Mouse (Mus musculus): ENCODE measurements around the gene Cd44.

Gene Cd44

DNA sequence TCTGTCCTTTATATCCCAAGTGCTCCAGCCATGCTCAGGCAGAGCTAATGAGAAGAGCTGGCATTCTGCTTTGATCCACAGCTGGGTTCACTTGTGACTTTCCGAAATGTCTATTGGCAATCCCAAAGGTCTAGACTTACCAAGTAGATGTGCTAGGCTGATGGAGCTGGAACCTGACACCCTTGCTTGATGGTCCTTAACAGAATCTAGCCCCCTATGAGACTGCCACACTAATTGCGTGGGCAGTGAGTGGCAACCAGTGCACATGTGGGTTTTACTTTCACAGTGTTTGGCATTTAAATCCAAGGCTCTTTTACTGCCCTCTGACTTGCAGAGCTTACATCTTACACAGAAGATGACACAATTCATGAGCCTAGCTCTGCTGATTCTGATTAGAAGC is 29.0 kb downstream of the Cd44 start:
- DNase-seq (ENCODE audit: low read depth, low spot score): no peak

DNA sequence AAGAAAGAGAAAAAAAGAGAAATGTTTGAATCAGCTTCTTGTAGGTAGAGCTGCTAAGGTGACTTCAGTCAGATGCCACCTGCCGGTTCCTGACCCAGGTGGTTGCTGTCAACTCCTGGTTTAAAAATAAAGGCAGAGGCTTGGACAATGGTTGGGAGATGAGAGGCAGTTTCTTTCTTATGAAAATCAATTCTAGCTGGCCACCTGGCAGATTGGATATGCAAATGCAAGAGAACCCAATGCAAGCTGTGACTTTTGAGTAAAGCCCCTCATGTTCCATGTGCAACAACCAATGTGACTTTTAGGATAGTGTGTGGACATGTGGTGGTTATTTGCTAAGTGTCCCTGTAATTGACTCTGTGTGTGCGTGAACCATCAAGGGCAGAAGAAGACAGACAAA is 33.0 kb downstream of the Cd44 start:
- DNase-seq (ENCODE audit: low read depth, low spot score): no peak

DNA sequence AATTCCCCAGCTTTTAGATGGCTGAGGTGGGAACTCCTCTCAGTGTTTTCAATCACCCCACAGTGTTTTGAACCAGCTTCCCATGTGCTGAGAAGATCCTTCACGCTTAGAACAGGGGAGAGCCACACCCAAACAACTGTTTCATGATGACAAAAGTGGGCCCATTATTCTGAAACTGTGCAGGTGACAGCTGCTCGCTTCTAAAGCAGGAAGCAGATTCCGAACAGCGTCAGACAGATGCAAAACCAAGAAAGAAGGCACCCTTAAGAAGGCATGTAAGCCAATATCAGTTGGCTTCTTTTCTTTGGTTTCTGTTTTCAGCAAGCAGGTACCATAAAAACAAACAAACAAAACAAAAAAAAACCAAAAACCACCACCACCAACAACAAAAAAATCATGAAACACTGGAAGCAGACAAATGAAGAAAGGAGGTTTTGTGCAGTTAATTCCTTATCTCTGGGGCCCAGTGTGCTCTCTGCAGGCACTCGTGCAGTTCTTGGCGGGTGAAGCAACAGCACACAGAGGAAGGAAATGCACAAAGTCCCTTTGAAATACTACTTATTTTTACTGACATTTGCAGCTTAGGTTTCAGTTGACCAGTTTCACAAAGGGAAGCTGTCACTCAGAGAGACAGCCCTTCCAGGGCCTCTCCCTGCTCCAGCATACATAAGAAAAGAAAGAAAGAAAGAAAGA is 33.9 kb downstream of the Cd44 start:
- no peak for DNase-seq (ENCODE audit: low read depth, low spot score)

DNA sequence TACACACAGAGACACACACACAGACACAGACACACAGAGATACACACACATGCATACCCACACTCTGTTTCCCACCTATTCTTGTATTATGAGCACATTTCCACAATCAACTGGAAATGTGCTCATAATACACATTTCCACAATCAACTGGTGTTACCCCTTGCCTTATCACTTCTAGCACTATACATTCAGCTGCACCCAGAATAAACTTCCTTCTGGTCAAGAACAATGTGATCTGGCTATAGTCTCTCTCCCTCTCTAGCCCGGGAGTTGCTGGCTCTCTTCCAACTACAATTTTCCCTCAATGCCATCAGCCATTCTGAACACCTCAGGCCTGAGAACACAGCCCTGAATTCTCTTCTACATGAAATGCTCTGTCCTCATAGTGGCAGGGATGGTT is 34.9 kb downstream of the Cd44 start:
- no peak for DNase-seq (ENCODE audit: low read depth, low spot score)

DNA sequence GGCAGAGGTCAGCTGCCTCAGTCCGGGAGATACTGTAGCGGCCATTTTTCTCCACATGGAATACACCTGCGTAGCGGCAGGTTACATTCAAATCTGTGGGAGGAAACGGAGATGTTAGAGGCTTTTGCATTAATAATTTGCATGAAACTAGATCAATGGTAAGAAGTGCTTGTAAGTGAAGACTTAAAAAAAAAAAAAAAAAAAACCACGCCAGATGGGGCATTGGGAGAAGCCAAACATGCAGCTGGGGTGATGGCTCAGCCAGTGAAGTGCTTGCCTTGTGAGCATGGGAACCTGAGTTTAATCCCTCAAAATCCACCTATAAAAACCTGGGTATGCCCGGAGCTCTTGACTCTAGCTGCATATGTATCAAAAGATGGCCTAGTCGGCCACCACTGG is 36.1 kb downstream of the Cd44 start:
- no peak for DNase-seq (ENCODE audit: low read depth, low spot score)

DNA sequence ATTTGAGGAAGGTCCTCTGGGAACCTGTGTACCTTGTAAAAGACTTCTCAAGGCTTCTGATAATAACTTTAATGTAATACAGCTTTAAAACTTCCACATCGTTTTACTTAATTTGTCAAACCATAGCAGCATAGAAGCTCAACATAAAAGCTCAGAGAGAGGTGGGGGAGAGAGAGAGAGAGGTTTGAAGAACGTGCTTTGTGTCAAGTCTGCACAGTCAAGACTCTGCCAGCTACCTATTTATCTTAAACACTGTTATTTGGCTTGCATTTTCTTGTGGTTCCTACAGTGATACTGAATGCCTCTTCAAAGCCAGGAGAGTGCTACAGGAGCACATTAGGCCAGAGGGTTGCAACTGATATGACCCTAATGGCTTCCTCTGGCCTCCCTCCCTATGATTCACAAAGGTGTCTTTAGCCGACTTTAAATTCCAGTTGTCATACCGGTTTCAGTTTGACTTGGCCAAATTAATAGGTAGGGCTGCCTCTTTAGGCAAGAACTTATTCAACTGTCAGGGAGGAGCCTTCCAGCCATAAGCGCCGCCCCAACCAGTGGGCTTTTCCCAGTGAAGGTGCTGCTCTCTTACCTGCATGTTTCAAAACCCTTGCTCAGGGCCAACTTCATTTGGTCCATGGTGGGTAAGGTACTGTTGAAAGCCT is 36.6 kb downstream of the Cd44 start:
- no peak for DNase-seq (ENCODE audit: low read depth, low spot score)

DNA sequence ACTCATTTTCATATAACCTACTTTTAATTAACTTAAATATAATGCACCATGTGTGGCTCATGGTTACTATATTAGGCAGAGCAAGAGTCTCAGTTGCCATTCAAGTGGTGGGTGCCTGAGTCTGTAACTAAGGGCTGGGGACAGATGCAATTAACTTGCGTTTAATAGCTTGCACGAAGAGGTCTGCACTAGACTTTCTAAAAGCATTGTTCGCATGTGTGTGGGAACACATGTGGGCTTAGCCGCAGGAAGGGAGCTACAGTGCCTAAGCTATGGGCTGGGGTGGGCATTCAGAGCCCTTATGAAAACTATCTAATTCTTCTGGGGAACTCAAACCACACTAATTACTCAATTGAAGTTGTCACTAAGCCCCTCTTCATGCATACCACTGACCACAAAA is 37.4 kb downstream of the Cd44 start:
- DNase-seq (ENCODE audit: low read depth, low spot score): no peak

DNA sequence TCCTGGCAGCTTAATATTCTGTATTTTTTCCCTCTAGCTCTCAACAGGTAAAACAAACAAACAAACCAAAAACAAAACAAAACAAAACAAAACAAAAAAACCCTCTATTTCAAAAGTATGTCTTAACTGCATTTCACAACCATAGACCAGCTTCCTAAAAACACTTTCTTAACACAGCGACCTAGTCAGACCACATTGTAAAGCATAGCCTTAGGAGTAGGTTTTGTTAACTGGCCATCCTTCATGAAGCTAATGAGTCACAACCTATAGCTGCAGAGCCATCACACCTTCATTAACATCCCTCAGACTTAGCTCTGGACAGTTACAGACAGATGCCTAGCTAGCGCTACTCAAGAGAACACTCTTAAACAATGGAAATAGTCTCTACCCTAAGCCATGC is 37.9 kb downstream of the Cd44 start:
- DNase-seq (ENCODE audit: low read depth, low spot score): no peak

DNA sequence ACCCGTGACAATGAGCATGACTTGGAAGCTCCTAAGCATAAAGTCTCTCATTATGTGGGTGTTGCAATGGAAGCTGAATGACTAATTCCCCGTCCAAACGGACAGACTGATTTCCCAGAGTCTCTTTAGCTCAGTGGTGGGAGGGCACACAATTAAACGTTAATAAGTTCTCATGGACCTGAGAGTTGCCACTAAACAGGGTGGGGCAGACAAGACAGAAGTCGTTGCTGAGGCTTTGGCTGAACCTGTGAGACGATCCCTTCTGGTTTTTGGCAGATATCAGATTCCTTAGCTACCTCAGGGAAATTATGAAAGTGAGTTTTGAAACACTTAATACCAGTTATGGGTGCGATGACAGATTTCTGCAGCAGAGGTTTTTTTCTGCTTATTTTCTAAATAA is 38.8 kb downstream of the Cd44 start:
- no peak for DNase-seq (ENCODE audit: low read depth, low spot score)

DNA sequence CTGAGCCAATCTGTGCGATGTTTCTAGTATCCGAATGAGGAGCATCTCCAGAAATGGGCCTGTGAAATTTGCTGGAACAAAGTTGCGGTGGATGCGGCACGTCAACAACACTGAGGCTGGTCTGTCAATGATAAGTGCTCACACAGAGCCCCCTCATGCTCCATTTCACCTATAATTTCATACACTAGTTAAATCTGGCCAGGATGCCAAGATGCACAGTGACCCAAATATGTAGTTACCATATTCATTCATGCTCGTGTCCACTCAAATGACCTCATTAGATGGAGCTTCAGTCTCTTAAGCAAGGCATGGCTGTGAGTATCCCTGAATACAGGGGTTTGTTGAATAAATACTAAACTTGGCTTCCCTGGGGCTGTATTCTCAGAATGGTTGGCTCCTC is 43.2 kb downstream of the Cd44 start:
- no peak for DNase-seq (ENCODE audit: low read depth, low spot score)

DNA sequence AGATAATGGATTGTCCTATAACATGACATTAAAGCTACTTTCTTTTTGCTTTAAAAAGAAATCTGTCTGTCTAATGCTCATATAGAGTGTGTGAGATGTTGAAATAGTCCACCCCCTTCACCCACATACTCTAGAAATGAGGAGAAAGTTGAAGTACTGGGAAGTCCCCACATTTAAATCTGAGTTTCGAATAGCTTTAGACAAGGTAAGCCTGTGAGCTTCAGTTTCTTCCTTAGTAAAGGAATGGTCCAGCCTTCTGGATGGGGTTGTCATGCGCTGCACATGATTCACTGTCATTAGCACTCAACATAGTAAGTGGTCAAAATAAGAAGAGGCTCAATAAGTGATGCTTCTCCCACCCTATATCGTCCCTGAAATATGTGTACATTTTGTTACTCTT is 48.2 kb downstream of the Cd44 start:
- no peak for DNase-seq (ENCODE audit: low read depth, low spot score)

DNA sequence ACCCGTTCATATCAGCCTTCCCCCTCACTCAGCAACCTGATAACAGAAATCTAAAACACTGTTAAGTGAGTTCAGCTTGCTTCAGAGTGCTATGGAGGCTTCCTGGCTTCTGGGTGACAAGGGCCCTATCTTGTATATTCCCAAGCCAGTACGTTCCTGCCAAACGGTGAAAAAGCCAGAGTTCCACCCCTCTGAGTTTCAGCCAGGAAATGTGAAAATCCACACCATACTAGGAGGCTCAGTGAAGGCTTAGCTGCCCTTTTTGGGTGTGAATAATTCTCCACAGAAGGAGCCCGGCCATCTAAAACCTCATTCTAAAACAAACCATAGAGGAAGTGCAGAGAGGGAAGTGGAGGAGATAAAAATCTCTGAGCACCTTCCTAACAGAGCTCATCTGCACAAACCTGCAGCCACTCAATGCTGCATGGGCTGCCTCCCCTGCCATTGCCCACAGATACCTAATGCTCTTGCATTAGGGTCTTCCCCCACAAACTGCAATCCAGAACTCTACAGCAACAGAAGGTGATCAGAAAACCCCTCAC is 49.5 kb downstream of the Cd44 start:
- no peak for DNase-seq (ENCODE audit: low read depth, low spot score)

DNA sequence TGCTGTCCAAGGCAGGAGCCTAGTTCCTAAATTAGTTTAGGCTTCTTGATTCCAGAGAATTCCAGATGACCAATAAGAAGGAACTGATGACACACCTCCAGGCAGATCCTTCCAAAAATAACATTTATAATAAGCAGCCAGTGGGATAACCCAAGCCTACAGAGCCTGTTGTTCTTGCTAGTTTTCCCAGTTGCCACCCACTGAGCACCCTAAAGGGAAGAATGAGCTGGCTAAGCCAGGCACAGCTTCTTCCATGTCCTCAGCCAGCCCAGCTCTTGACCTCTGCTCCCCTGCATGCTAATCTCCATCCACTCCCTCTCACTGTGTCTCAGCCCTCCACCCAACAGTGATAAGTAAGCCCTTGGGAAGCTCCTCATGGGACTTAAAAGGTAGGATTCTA is 51.4 kb downstream of the Cd44 start:
- DNase-seq (ENCODE audit: low read depth, low spot score): no peak

DNA sequence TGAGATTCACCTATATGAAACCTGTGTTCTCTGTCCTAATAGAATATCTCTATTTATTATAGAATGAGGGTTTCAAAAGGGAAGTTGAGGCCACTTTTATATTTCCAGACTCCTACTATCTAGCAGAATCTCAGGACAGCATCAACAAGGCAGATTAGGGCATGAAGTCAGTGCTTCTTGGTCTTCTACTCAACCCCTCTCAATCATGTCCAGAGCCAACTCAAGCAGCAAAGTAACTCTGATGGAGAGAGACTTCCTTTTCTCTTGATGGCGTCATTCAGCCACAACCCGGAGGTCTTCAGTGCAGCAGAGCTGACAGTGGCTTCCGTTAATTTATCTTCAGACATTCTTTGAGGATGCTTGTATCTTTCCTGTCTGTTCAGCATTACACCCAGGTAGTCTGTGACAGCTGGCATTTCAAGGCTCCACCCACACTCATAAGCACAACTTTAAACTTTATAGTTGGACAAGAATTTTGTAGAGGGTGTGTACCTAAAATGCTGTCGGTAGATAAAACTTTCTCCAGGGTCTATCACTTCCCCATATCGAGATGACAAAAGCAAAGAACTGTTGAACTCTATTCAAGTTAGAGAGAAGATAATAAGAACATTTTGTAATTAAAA is 52.5 kb downstream of the Cd44 start:
- DNase-seq (ENCODE audit: low read depth, low spot score): no peak

DNA sequence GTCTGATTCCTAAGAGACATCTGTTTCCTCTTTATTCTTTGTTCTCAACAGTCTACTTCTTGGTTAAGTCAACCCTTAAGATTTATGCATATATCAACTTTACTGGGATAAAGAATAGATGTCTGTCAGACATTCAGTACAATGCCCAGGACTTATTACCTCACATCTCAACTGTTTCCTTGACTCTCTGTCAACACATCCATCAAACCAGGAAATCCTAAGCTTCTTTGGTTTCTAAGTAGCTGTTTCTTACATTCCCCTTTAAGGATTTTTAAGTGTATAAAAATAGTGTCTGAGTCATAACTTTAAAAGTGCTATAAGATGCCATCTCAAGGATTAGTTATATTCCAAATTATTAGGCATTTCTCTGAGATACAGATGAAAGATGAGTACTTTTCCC is 60.2 kb downstream of the Cd44 start:
- no peak for DNase-seq (ENCODE audit: low read depth, low spot score)

DNA sequence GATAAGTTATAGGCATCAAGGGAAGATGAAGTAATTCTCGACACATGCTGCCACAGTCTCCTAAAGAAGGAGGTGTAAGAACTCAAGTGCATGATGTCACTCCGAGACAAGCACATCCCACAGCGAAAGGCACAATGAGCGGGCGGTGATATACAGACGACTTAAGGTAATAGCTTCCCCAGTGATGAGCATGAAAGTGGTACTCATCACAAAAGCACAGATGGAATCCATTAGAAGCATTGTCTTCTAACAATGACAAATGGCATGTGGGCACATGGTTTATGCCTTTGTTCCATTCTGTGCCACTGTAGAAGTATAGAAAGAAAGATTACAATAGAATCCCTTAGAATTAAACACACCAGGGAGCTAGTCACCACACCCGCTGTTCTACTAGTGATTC is 63.3 kb downstream of the Cd44 start:
- DNase-seq (ENCODE audit: low read depth, low spot score): no peak

DNA sequence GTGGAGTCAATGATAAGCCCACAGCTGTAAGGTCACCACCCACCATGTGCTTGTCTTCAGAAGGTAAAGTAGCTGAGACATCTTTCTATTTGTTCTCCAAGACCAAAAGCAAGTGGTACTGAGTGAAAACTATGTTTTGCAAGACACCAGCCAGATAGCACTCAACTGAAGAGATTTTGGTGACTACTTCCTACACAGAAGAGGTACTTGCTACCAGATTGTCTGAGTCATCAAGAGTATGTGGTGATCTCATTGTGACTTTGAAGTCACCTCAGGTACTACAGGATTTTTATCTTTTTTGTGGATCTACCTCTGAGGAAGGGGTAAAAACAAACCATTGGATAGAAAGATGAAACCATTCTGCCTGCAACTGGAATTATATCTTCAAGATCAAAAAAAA is 69.9 kb downstream of the Cd44 start:
- DNase-seq (ENCODE audit: low read depth, low spot score): no peak

DNA sequence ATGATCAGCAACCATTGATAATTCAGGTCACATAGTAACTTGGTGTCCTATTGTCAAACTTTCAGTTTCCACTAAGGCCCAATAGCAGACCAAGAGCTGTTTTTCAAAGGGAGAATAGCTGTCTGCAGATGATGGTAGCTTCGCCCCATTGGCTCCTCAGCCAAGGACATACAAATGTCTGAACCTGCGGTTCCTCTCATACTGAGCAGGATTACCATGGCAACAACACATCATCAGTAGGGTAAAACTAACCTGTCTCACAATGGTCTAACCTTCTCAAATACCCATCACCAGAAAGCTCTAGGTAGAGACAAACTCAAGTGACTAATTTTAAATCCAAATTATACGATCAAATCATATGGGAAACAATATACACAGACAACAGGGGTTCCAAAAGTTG is 72.3 kb downstream of the Cd44 start:
- DNase-seq (ENCODE audit: low read depth, low spot score): no peak

DNA sequence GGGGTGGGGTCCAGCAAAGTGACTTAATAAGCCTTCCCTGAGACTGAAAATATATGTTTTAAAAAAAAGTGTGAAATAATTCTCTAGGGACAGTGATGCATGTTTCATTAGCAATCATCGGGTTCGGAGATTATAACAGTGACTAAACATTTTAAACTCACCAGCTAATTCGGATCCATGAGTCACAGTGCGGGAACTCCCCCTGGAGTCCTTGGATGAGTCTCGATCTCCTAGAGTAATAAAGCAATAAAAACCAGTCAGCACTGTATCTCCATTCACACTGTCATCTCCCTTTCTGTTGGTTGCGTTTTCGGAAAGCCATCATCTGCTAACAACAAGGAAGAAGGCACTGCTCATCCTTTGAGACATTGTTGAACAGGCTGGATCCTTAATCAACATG is 73.1 kb downstream of the Cd44 start:
- no peak for DNase-seq (ENCODE audit: low read depth, low spot score)

DNA sequence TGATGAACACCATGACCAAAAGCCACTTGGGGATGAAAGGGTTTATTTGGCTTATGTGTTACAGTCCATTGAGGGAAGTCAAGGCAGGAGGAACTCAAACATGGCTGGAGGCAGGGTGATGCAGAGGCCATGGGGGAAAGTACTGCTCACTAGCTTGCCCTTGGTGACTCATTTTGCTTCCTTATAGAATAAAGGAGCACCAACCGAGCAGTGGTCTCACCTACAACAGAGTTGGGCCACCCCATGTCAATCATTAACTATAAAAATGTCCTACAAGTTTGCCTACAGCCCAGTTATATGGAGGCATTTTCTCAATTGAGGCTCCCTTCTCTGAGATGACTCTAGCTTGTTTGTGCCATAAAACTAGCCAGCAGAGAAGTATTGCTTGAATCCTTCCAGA is 73.6 kb downstream of the Cd44 start:
- DNase-seq (ENCODE audit: low read depth, low spot score): no peak

DNA sequence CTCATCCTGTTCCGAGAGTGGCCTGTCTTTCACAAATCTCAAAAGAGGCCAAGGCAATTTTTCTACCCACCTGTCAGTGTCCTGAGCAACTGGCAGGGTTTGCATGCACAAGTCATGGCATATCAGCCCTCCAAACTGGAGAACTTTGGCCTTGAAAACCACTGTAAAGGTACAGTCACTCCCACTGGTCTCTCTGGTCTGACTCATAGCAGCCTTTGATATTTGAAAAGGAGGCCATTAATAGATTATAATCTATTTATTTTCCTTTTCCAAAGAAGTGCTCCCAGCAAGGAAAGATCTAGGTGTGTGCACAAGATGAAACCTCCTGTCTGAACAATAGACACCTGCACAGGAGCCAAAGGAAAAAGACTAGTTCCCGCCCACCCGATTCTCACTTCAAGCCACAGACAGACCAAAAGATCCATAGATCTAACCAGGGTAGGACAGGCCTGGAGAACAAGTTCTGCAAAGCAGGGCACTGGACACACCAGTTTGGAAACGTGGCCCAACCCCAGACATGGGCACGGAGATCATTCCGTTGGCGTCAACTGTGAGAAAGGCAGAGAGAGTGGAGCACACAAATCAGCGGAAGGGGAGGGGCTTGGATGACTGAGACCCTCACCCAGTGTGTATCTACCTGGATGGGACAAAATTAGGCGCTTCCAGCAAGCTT is 75.4 kb downstream of the Cd44 start:
- no peak for DNase-seq (ENCODE audit: low read depth, low spot score)

DNA sequence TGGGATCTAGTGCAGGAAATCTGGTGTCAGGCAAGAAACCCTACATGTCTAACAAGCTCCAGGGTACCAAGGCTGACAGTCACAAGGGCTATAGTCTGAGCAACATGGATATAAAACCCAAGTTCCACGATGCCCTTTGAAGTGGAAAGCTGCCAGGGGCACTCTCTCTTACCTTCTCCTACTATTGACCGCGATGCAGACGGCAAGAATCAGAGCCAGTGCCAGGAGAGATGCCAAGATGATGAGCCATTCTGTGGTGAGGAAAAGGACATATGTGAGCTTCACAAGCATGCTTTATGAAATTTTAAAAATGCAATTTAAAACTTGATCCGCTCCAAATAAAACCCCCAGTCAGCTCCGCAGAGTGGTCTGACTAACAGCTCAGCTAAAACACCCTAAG is 79.4 kb downstream of the Cd44 start:
- DNase-seq (ENCODE audit: low read depth, low spot score): no peak

DNA sequence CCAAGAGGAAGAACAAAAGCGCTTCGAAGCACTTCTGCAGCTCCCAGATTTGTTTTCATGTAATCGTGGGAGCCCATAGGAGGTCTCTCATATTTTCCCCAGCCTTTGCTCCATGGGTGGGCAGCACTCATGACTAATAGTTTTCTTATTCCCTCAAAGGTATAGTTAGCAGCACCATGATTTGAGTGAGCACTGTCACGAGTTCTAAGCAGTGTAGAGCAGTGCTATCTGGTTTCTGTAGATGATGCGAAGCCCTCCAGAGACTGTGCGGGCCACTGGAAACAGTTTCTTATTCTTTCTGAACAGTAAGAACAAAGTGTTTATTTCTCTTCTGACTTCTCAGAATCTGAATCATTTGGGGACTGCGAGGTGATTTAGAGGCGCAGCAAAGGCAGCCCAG is 80.7 kb downstream of the Cd44 start:
- peak; percentile 57 for DNase-seq (ENCODE audit: low read depth, low spot score)
